Mouse (Mus musculus) heart, embryonic 11.5 days (tissue): Measurements from ENCODE around the gene Zbed3. TPM values are rescaled to one million over a fixed set of nuclear protein-coding genes. Genes with fewer than 3 reads are reported as not detected.

Source experiments
- ATAC-seq: fragments of 200-750 bp; cut with Nextera tagmentation; replicated peaks from 2 replicates; pipeline ENCODE4 v1.8.0; 2017; ENCODE audit warnings: moderate library complexity; ENCODE audit not compliant: insufficient number of reproducible peaks, low FRiP score, low TSS enrichment
- H3K27ac ChIP-seq: fragments of 300-500 bp; sonication (generic); 2 replicates; pipeline ENCODE4 v1.5.1; 2014; ENCODE audit warnings: mild to moderate bottlenecking, low read depth, low read length
- H3K27me3 ChIP-seq: fragments of 300-500 bp; sonication (generic); 2 replicates; pipeline ENCODE4 v1.6.1; 2014; ENCODE audit warnings: mild to moderate bottlenecking, low read length, mixed read lengths; ENCODE audit not compliant: control insufficient read depth, insufficient read depth
- H3K36me3 ChIP-seq: fragments of 300-500 bp; sonication (generic); 2 replicates; pipeline ENCODE4 v1.6.1; 2014; ENCODE audit warnings: mild to moderate bottlenecking, low read length, moderate library complexity, mixed read lengths; ENCODE audit not compliant: control insufficient read depth, insufficient read depth
- H3K4me1 ChIP-seq: fragments of 300-500 bp; sonication (generic); 2 replicates; pipeline ENCODE4 v1.6.1; 2014; ENCODE audit warnings: low read length; ENCODE audit not compliant: control insufficient read depth, insufficient read depth
- H3K4me2 ChIP-seq: fragments of 300-500 bp; sonication (generic); 2 replicates; pipeline ENCODE4 v1.6.1; 2014; ENCODE audit warnings: mild to moderate bottlenecking, moderate library complexity
- H3K4me3 ChIP-seq: fragments of 300-500 bp; sonication (generic); 2 replicates; pipeline ENCODE4 v1.5.1; 2014; ENCODE audit warnings: low read depth, low read length
- H3K9ac ChIP-seq: fragments of 300-500 bp; sonication (generic); 2 replicates; pipeline ENCODE4 v1.6.1; 2014; ENCODE audit warnings: mild to moderate bottlenecking, low read depth, low read length, moderate library complexity
- H3K9me3 ChIP-seq: fragments of 300-500 bp; sonication (generic); replicated peaks from 2 replicates; pipeline ENCODE4 v1.6.1; 2016; ENCODE audit warnings: low read length; ENCODE audit not compliant: control insufficient read depth
- WGBS: fragments of 180-500 bp; shearing (Covaris S2); extraction: QIAGEN DNeasy Blood & Tissue Kit; methylation state at CpG from one replicate; pipeline ENCODE4 v1.1.7; 2014; ENCODE audit not compliant: insufficient replicate concordance; 5-methylcytosine and 5-hydroxymethylcytosine counted together
- polyA plus RNA-seq: library from polyadenylated mRNA; unstranded; fragments of >200 nt; fragmentation: Nextera tagmentation; extraction: Ambion mirVana; gene quantifications from 2 replicates; pipeline ENCODE4 v1.2.1, GENCODE M21; 2014

Zbed3 gene
- polyA plus RNA-seq, 1 experiment from 2014 or later, result 57.8 TPM

DNA sequence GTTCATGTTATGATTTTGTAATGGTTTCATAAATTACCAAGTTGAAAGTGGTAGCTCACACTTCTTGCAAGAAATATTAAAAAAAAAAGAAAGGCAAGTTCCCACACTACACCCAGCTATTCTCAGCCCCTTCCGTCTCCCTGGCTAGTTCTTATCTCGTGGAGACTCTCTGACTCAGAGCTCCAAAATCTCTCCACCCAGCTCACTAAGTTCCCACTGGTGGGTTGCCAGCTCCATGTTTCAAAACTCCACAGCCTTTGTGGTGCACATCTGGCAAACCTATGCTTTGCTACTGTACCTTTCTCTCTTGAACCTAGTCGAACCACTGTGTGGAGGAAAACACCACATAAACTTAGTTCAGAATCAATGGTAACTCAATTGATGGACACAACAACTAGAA is 55.3 kb downstream of the Zbed3 start:
- Histone ChIP-seq H3K9me3 (no peaks in the 10 kb centered on the region), H3K4me2 (no peak overlapping the region), H3K27ac (no peak overlapping the region), H3K4me3 (no peak overlapping the region), H3K27me3 (0 out of 2 replicates have a peak, but pooled peaks cover 2% of the 10 kb centered on the region), H3K36me3 (no peaks in the 10 kb centered on the region), H3K9ac (no peak overlapping the region), H3K4me1 (peaks cover 4% of the 10 kb centered on the region)
- WGBS, result 59% methylated on average over 3 of the region's 3 CpGs
- ATAC-seq, result no peak

DNA sequence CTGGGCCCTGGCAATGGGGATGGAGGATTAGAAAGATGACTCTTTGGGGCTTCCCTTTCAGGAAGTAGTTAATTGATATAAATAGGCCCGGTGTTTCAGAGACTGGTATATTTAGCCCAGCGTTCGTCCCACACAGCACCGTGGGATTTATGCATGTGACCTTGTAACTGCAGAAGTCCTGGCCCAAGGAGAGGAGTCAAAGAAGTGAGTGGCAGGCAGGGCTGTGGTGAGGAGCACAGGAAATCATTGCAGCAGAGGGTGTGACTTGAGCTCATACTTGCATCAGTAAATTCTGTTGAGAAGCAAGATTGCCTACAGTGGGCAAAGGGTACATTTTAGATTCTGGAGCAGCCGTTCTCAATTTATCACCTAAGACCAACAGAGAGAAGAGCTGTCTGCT is 59.0 kb downstream of the Zbed3 start:
- Histone ChIP-seq H3K9ac (no peak overlapping the region), H3K4me3 (no peak overlapping the region), H3K4me2 (no peak overlapping the region), H3K9me3 (no peaks in the 10 kb centered on the region), H3K36me3 (no peaks in the 10 kb centered on the region), H3K27me3 (0 out of 2 replicates have a peak, but pooled peaks cover 2% of the 10 kb centered on the region), H3K27ac (no peak overlapping the region), H3K4me1 (no peaks in the 10 kb centered on the region)
- WGBS, result 50% methylated on average over 5 of the region's 5 CpGs
- ATAC-seq, result no peak

Other genes starting within 250 kb of the Zbed3 start
- gene Pde8b, start 73.3 kb upstream of the Zbed3 start, polyA plus RNA-seq, result 0.69 and 1.3 TPM in 2 replicates
- gene Aggf1, start 51.7 kb downstream of the Zbed3 start, polyA plus RNA-seq, result 26.5 and 30.7 TPM in 2 replicates
- gene Crhbp, start 121.3 kb downstream of the Zbed3 start, polyA plus RNA-seq, result 0.17 TPM in 1 of 2 replicates, not detected in the other
- not detected in 2 replicates for gene S100z, start 155.1 kb downstream of the Zbed3 start, polyA plus RNA-seq
- gene F2rl1, start 201.6 kb downstream of the Zbed3 start, polyA plus RNA-seq, result 0.20 TPM in 1 of 2 replicates, not detected in the other